Mouse (Mus musculus): ENCODE results near the gene Rab7b.

The Rab7b gene

GRCm38 (mm10) chr1:131739481-131740160, 51.1 kb downstream of the Rab7b start:
- DNase-seq: no peak

- DNase-seq: no peak
These were observed 55.5 kb downstream of the Rab7b start, which contains the start of gene Slc26a9 for GRCm38 (mm10) chr1:131743868-131744464. TSS of gene Slc26a9 (plus strand) at chr1:131744022.

GRCm38 (mm10) chr1:131745391-131745790, 56.9 kb downstream of the Rab7b start:
- no peak for DNase-seq

- DNase-seq: no peak
These were observed 59.3 kb downstream of the Rab7b start for GRCm38 (mm10) chr1:131747761-131748160.

GRCm38 (mm10) chr1:131748636-131749035, 60.1 kb downstream of the Rab7b start:
- DNase-seq: peak in 1 of 2 experiments; percentile 53

GRCm38 (mm10) chr1:131749706-131750545, 61.4 kb downstream of the Rab7b start:
- peak; percentile 36 to 37 for DNase-seq

GRCm38 (mm10) chr1:131751181-131751890, 62.8 kb downstream of the Rab7b start:
- DNase-seq: peak; percentile 35 to 43

- DNase-seq: peak; percentile 65 to 80
These were observed 63.4 kb downstream of the Rab7b start for GRCm38 (mm10) chr1:131751891-131752311.

- no peak for DNase-seq
These were observed 65.8 kb downstream of the Rab7b start for GRCm38 (mm10) chr1:131754212-131754829.

GRCm38 (mm10) chr1:131754916-131755315, 66.4 kb downstream of the Rab7b start:
- DNase-seq: peak; percentile 49 to 68

- peak in 1 of 2 experiments; percentile 16 for DNase-seq
These were observed 68.7 kb downstream of the Rab7b start for GRCm38 (mm10) chr1:131757211-131757610.

GRCm38 (mm10) chr1:131758796-131759195, 70.3 kb downstream of the Rab7b start:
- DNase-seq: no peak

GRCm38 (mm10) chr1:131759667-131760427, 71.4 kb downstream of the Rab7b start:
- no peak for DNase-seq

GRCm38 (mm10) chr1:131760428-131760820, 71.9 kb downstream of the Rab7b start:
- DNase-seq: peak in 1 of 2 experiments; percentile 52

GRCm38 (mm10) chr1:131761079-131761831, 72.8 kb downstream of the Rab7b start:
- DNase-seq: no peak

- no peak for DNase-seq
These were observed 75.2 kb downstream of the Rab7b start for GRCm38 (mm10) chr1:131763683-131764082.

- DNase-seq: no peak
These were observed 76.3 kb downstream of the Rab7b start for GRCm38 (mm10) chr1:131764581-131765338.
